Mouse (Mus musculus) ovary, postnatal 10 days (tissue): Measurements from ENCODE around the gene Arl15.

Experiments
- DNase-seq: peaks from one replicate; pipeline ENCODE4 v3.0.0; 2022; ENCODE audit warnings: low spot score

Arl15 gene

DNA sequence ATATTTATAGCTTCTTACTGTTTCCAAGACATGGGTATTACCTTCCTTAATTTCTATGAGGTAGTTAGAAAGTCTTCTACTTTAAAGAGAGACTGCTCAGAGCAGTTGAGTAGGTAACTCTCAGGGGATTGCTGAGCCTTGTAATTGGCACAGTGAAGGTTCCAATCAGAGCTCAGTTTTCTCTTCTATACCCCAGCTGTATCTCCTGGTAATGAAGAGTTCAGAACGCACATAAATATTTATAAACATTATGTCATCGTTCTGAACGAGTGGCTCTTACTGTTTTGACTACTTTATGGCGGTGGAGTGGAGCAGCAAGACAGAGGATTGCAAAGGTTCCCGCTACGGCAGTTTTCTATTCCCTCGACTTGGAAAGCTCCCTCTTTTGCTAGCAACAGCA lies 311.8 kb downstream of the Arl15 start:
- DNase-seq: no peak

DNA sequence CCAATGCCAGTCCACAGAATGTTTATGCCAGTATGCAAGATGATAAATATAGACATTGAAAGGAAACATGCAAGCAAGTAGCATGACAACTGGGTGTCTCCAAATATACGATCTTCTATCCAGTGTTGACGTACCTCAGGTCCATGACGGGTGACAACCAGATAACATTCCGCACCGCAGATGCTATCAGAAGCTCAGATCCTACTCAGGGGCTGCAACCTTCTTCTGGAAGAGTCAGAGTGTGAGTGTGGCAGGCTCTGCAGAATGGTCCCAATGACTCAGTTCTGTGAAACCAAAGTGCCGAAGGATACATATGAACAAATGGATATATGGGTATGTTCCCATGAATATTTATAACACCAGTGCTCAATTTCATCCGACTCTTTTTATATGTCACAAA lies 313.2 kb downstream of the Arl15 start:
- no peak for DNase-seq

DNA sequence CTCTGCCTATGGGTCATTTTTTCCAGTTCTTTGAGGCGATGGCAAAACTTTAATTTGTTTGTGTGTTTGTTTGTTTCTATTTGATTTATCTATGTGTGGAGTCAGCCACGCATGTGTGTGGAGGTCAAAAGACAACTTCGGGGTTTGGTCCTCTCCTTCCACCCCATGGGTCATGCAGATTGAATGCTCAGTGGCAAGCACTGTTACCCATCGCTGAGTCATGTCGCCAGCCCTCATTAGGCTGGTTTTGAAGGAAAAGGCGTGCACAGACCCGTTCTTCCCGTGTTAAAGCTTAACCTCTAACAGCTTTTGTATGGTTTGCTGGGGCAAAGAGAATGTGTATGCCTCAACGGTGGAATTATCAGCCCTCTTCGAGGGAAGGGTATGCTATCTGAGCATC lies 315.1 kb downstream of the Arl15 start:
- no peak for DNase-seq

DNA sequence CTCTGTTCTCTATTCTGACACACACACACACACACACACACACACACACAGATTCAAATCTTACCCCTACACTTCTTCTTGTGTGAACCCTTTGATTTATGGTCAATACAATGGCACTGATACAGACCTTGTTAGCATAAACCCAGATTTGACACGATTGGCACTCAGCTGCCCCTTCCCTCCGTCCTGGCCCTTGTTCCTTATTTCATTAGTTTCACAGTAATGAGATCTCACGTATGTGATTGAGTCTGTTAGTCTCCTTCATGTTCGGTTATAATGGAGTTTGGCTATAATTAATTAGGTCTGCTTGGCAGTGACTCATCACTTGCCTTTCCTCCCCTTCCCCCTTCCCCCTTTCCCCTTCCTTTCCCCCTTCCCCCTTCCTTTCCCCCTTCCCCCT lies 315.5 kb downstream of the Arl15 start:
- no peak for DNase-seq

DNA sequence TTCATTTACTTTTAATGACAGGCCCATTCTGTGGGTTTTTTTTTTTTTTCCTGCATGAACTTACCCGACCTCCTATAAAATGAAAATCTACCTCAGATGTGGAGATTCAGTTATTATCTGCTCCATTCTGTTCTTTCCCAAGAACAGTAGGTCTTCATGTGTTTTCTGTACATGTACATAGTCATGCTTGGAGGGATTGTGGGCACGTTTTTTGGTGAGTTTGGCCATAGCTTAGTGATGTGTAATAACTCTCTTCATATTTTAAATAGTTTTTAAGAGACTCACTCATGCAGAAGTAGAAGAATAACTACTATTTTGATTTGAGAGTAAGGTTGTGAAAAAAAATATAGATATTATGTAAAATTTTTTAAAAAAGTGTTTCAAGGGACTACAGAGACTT lies 319.2 kb downstream of the Arl15 start:
- no peak for DNase-seq

DNA sequence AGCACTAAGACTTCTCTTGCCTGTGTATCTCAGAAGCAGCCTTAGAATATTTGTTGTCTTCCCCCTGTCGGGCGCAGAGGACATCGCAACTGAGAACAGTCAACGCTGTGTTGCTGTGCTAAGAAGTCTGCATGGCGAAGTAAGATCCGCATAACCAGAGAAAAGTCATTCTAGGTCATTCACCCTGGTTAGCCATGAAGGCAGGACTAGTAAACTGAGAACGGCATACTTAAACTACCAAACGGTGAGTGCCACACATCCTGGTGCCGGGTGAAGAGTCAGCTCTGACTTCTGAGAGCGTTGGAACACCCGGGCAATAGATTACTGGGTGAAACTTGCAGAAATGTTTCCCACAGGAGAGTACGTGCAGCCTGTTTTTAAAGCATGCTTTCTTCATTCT lies 320.3 kb downstream of the Arl15 start:
- DNase-seq: no peak

DNA sequence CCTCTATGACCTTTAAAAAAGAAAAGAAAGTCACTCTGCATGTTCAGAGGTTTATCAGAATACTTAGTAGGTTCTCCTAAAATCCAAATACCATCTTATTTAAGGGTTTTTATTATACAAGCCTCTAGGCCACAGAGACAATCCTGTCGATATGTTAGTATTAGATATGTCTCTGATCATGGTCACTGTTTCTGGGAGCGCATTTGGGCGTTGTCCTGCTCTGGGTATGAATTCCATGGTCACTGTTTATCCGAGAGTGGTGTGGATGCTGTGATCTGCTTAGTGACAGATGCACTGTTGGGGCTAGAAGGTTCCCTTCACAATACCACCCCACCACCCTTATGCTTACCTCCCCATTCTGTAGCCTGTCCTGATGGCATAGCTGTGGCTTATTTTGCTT lies 320.8 kb downstream of the Arl15 start:
- DNase-seq: no peak

DNA sequence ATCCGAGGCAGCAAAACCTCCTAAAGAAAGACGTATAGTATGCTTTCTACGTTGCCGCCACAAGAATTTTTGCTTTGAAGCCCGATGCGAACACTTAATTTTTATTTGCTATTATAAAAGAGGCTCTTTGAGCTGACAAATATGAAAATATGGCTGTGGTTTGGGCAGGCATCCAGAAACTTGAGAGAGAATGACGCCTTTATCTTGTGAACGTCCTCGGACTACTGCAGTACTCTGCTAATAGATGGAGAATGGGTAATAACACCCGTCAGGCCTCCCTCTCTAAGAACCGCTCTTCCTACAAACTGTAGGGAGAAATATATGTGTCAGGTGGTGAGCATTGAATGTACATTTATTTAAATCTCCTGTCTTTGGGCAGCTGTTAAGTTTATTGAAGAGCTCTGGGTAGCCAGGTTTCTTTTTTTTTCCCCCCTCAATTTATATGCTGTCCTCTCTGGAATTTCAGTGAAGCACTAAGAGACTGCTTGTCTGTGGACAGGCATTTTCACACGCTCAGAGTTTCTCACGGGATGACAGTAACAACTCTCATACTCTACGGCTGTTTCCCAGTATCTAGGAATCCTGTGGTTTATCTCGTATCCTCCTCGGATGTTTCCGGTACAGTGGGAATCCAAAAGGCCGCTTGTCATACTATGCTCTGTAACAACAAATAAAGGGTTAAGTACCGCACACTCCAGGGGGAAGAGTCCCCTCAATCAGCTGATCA lies 324.0 kb downstream of the Arl15 start:
- no peak for DNase-seq

DNA sequence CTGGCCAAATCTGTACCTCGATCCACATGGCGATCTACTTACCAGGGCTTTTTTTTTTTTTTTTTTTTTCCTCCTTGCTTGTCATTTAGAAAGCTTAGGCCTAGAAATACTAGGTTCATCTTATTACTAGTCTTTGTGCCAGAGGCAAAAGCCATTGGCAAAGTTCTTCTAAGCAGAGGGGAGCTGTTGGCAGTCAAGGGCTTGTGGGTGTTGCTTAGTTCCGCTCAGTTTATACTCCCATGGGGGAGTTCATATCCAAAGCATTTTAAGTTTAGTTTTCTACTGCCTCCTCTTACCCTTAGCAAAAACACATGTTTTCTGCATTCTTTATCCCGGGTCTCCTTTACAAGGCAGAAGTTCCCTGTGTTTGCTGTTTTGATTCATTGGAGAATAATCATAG lies 325.5 kb downstream of the Arl15 start:
- DNase-seq: no peak

DNA sequence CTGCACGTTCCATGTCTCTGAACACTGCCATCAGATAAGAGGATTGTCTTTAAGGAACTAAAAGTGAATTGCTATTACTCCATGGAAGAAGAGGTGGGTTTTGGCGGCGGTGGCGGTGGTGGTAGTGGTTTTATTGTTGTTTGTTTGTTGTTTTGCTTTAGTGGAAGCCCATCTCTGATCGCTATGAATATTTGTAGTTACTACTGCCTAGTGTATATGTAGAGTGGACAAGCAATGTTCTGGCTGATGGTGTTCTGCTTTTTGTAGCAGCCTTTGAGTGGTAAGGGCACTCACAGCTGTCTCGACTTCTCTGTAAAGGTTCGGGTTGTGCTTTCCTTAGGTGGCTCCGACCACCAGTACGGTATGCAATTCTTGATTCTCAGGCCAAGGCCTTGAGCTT lies 327.3 kb downstream of the Arl15 start:
- DNase-seq: no peak

DNA sequence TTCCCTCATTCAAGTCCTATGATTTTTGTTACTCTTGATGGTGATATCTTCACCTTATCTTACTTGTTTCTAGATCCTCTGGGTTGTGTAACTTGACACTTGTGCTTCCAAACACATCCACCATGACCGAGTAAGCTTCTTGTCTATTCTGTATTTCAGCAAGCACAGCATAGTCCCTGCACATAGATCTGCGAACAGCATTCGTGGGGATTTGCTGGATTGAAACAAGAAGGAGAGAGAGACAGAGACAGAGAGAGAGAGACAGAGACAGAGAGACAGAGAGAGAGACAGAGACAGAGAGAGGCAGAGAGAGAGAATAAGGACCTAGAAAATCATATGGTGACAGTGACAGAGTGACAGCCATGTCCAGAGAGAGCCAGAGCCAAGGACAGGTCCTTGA lies 329.1 kb downstream of the Arl15 start:
- DNase-seq: no peak

DNA sequence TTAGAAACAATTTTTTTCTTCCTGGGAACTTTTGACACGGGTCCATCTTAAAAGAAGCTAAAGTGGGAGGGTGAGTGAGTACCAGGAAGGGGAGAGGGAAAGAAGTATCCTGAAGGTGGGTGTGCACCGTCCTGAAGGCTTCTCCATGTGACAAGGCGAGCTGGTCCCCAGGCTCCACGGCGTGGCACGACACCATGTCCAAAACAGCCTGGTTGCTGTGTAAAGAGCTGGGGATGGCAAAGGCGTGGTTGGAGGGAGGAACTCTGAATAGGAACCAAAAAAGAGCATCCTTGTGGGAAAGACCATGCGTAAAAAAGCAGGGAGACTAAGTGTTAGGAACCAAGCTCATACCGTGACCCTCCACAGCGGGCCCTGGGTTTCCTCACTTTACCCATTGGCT lies 330.1 kb downstream of the Arl15 start:
- no peak for DNase-seq

DNA sequence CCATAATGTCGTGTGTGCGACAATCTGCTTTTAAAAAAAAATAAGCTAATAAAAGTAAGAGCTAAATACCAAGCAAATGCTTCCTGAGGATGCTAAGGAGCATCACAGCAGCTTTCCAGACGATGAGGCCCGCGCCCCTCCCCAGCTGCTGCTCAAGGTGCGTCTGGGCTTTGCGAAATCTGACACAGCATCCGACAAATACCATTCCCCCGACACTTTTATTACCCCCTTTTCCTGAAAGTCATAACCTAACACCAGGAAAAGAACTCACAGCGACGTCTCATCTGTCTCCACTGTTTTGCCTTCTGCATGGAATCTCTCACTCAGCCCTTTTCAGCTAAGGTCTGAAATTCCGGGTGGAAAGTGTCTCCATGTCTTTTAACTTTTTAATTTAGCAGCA lies 330.7 kb downstream of the Arl15 start:
- no peak for DNase-seq

DNA sequence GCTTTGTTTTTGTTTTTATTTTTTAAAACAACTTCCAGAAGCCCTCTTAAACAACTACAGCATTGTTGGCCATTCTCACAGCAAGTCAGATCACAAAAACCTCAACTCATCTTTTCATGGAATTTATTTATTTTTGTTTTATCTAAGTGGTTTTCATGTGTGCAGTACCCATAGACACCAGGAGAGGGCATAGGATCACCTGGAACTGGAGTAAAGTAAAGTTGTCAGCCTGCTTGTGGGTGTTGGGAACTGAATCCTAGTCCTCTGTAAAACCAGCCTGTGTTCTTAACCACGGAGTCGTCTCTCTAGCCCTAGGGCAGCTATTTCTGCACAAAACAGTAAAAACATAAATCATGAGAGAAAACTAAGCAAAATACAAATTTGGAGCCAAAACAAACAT lies 334.1 kb downstream of the Arl15 start:
- DNase-seq: no peak

DNA sequence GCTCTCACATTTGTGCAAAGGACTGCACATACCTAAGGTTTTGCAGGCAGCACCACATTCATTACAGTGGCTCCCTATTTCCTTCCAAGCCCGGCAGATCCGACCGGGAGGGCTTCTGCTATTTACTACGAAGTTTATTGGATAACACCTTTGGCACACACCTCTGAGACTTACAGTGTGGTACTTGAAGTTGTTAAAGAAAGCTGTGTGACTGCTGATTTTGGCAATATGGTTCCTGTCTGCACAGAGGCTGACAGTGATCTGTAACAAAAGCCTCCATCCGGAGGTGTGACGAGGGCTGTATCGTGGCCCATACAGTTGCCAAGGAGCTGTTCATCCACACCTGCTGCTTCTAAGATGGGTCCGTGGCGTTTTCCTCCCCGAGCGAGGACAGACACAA lies 335.7 kb downstream of the Arl15 start:
- no peak for DNase-seq

DNA sequence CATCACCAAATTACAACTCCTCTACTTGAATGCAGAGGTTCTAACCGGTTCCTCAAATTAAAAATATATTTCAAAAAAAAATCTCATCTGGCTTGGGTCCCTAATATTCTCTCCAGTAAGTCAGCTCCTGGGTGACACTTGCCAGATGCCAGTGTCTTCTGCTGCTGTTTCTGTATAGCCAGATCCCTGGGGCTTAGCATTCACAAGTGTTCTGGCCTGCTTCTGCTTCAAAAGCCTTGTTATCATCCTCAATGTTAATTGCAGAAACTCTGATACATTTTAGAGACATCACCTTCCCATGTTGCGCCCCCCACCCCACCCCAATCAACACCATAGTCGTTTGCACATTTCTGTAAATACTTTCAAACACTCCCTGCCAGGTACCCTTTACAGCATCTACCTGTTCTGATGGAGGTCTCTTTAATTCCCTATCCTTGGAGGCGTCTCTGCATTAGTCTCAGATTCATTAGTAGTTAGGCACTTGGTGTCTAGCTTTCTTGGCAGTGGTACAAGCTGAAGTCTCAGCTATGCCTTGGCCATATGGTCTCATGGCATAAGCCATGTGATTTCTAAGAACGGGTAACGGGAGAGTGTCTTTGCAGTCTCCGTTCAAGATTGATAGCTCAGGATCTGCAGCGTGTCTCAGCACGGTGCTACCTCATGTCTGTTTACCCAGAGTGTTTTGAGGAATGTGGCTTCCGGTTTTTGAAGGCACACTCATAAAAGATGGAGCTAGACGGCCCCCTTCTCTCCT lies 336.4 kb downstream of the Arl15 start:
- DNase-seq: no peak

DNA sequence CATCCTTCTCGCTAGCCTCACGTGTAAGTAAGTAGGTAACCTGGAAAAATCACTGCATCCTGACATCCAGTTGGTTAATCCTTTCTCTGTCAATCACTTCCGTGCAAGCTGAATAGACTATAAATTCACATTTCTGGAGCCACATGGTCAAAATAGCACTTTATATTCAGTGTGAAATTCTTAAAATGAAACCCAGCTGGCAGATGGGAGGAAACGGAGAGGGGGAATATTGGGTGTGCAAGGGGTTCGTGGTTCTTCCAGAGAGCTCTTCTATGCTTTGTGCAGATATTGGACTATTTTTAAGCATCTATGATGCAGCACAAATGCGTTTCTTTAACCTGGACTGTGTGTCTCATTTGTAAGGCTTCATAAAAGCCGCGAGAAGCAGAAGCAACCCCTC lies 344.6 kb downstream of the Arl15 start:
- DNase-seq: no peak

DNA sequence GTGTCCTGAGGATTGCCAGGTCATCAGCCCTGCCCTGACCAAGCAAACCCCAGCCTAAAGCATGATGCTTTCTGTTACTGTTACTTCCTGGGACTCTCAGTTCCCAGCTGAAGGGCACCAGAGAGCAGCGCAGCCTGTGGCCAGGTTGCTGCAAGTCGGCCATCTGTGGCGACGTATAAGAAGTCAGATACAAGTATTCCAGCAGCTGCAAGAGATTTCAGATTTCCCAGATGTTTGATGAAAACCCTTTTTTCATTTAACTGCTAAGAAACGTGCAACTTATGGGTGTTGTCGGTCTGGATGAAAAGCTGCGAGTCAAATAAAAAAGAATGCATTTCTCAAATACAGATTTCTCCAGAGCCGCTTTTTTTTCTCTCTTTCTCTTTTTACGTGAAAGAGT lies 345.3 kb downstream of the Arl15 start:
- DNase-seq: no peak

DNA sequence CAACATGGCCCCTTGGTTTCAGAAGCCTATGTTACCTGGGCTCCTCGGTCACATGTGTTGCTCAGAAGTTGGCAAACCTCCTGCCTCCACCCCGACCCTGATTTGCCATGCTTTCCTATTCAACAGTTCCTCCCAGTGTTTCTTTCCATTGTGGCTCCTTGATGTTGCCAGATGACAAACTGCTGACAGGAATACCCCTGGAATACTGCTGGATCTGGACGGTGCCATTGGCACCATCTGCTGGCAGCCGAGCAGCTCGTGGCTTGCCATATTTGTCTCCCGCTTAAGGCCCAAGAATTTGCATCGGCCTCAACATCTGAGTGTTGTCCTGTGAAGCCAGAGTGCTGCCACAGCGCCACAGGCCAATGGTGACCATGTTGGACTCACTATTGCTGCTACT lies 348.5 kb downstream of the Arl15 start:
- no peak for DNase-seq

DNA sequence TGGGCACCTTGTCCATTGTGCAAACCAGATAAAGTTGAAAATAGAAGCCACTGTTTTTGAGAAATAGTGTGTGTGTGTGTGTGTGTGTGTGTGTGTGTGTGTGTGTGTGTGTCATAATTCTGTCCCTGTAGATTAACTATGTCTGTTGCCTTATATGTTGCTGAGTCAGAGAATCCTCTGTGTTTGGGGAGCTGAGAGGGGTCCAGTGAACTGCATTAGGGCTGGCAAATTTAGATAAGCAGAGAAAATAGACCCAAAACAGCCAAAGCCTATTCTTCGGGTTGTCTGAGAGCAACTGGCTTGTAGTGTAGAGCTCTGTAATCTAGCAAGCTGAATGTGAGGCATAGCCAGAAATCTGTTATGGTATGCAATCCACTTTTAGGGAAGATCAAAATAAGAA lies 348.9 kb downstream of the Arl15 start:
- no peak for DNase-seq

DNA sequence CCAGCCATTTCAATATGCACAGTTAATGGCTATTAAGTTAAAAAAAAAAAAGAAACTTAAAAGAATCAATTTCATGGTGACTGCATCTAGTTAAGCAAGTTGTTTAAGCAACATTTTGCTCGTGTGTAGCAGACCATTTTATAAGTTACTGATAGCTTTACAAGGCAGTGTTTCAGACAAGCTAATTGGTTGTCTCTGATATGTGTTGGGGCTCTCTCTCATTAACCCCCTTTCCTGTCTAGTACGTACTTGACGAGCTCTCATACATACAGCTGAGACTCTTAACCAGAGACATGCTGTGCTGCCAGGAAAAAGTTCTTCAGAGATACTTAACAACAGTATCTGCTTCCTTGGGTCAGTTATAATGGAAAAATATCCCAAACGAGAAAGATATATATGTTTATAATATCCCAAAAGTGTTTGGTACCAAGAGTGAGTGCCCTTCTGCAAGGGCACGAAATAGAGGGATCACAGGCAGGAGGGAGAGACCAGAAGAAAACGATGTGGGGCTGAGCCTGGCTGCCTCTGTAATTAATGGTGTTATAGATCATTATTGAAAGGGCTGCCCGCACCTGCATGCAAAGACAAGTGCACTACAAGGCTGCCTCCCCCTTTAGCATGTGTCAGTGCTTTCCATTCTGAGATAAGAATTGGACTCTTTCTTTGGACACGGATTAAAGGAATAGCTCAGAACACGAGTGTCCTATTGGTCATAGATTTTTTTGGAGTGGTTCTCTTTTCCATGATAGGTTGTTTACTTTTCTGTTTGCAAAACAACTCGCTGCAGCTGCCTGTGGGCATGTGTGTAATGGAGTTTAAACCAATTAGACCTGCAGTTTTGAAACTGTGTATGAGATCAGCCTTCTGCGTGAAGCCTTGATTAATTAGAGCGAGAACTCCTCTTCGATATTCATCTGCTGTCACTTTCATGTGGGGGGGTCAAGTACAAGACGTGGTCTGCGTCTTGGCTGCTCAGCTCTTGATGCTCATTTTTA lies 350.0 kb downstream of the Arl15 start:
- DNase-seq: no peak

DNA sequence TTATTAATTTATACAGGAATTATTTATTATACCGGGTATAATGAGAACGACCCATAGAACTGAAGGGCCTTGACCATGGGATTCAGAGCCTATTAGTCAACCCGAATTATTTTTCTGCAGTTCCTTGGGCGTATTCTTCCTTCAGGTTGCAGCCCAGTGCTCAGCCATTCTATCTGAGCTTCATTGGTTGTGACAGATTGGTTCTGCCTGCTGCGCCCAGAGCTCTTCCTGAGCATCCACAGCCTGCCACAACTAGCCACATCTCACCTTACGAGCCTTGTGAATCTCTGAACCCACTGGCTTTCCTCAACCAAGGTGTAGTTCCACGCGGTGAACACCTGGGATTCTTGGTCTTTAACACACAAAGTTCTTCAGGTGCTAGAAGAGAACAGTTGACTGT lies 350.9 kb downstream of the Arl15 start:
- DNase-seq: no peak
